Mouse (Mus musculus) v-Abl transformed pro-B cells (cell line): Measurements from ENCODE around the gene Olfr341.

Source experiments
- in situ Hi-C, 2 experiments: fragments of 400-800 bp; cut with MboI; formaldehyde crosslinking; loops; one replicate each; pipeline ENCODE4 v1.15.1; 2025; ENCODE audit not compliant: unreplicated experiment in 2 of 2

The Olfr341 gene

DNA sequence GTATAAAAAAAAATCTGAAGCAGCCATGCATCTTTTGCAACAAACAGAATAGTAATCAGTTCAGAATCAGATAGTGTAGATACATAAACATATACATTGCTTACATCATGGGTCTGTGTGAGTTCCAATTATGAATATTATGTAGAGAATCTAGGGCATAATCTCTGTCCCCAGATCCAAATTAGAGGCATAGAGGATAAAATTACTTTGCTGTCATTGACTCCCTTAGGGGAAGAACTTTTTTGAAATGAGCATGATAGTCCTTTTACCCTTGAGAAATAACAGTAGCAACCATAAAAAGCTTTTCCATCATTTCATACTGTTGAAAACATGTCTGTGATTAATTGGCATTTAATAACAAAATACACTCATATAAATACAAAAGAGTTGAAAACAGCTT is at the start of gene Olfr341:
TSS of gene Olfr341 (minus strand) at position 101 of the 400 bp plus-strand sequence.
- in situ Hi-C loops, result no loop called here

DNA sequence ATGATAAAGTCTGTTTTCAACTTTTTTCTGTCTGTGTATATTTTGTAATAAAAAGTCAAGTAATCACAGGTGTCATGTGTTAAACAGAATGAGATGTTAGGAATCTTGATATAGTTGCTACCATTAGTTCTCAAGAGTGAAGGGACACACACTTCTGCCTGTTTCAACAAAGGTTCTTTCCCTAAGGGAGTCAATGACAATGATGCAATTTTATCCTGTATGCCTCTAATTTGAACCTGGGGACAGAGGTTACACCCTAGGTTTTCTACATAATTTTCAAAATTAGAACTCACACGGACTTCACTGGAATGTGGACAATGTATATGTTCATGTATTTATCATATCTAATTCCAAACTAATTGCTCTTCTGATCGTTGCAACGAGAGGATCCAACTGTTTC is 42.4 kb upstream of the Olfr341 start, which contains the start of gene Olfr342:
TSS of gene Olfr342 (plus strand) at position 301 of the 400 bp plus-strand sequence.
- in situ Hi-C loops, result no loop called here

DNA sequence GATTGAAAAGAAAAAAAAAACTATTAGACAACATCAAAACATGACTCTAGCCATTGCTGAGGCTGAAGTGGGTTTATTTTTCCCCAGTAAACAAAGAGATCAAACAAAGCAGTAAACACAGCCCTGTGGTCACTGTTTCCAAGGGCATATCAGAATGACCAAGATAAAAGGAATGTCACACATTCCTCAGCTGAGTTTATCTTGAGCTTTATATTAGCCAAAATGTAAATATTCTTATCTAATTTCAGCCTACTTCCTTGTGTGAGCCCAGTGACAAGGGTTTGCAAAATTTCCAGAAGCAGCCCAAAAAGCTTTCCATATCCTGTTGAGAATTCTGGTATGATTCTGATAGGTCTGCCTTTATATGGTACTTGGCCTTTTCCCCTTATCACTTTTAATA is 8.6 kb downstream of the Olfr341 start:
- in situ Hi-C loops, result no loop called here

DNA sequence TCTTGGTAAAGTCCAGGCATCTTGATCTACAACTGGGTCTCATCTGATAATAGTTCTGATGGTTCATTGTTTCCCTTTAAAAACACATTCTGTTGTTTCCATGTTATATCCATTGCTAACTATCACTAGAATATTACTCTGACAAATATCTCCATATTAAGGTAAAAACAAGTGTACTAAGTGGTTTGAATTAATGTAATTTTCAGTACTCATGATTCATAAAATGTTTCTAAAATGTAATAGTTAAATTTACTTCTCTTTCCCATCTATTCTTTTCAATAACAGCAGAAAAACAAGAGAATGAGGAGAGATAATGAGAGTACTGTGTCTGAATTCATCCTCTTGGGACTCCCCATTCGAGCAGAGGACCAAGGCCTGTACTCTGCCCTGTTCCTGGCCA is 30.0 kb downstream of the Olfr341 start, which contains the start of gene Olfr340:
TSS of gene Olfr340 (plus strand) at position 301 of the 400 bp plus-strand sequence.
- in situ Hi-C loops, result no loop called here
